Mouse (Mus musculus) lung, postnatal 0 days (tissue): Measurements from ENCODE around the gene Nabp2. TPM values are rescaled to one million over a fixed set of nuclear protein-coding genes. Genes with fewer than 3 reads are reported as not detected.

Source experiments
- ATAC-seq: fragments of 200-750 bp; cut with Nextera tagmentation; 2 replicates; pipeline ENCODE4 v1.8.0; 2017; ENCODE audit warnings: moderate library complexity
- DNase-seq: peaks from one replicate; pipeline ENCODE4 v3.0.0-alpha.2; 2016; ENCODE audit warnings: low spot score
- H3K27ac ChIP-seq: fragments of 300-500 bp; sonication (generic); 2 replicates; pipeline ENCODE4 v1.5.1; 2014; ENCODE audit warnings: antibody characterized with exemption, mild to moderate bottlenecking, low read length, mixed read lengths
- H3K27me3 ChIP-seq: fragments of 300-500 bp; sonication (generic); replicated peaks from 2 replicates; pipeline ENCODE4 v1.6.1; 2014; ENCODE audit warnings: low read length, mixed read lengths; ENCODE audit not compliant: insufficient read depth
- H3K36me3 ChIP-seq: fragments of 300-500 bp; sonication (generic); 2 replicates; pipeline ENCODE4 v1.6.1; 2014; ENCODE audit warnings: low read length, mixed read lengths; ENCODE audit not compliant: insufficient read depth
- H3K4me1 ChIP-seq: fragments of 300-500 bp; sonication (generic); 2 replicates; pipeline ENCODE4 v1.6.1; 2014; ENCODE audit warnings: antibody characterized with exemption, low read depth, low read length, mixed read lengths; ENCODE audit not compliant: insufficient read depth
- H3K4me2 ChIP-seq: fragments of 300-500 bp; sonication (generic); replicated peaks from 2 replicates; pipeline ENCODE4 v1.6.1; 2014; ENCODE audit warnings: low read depth, mild to moderate bottlenecking, low read length, moderate library complexity, mixed read lengths
- H3K4me3 ChIP-seq: fragments of 300-500 bp; sonication (generic); 2 replicates; pipeline ENCODE4 v1.5.1; 2014; ENCODE audit warnings: low read depth, low read length
- H3K9ac ChIP-seq: fragments of 300-500 bp; sonication (generic); replicated peaks from 2 replicates; pipeline ENCODE4 v1.6.1; 2014; ENCODE audit warnings: low read depth, mild to moderate bottlenecking
- H3K9me3 ChIP-seq: fragments of 300-500 bp; sonication (generic); 2 replicates; pipeline ENCODE4 v1.6.1; 2016; ENCODE audit warnings: low read length, mixed read lengths
- CTCF ChIP-seq: IDR thresholded peaks from 2 replicates; pipeline ENCODE4 v1.5.1; 2016; ENCODE audit warnings: antibody characterized with exemption, mild to moderate bottlenecking
- EP300 ChIP-seq: IDR thresholded peaks from 2 replicates; pipeline ENCODE4 v1.6.1; 2016; ENCODE audit warnings: antibody characterized with exemption, mild to moderate bottlenecking, control low read depth
- WGBS: fragments of 180-500 bp; shearing (Covaris S2); extraction: QIAGEN DNeasy Blood & Tissue Kit; methylation state at CpG from one replicate; pipeline ENCODE4 v1.1.7; 2014; 5-methylcytosine and 5-hydroxymethylcytosine counted together
- polyA plus RNA-seq: library from polyadenylated mRNA; unstranded; fragments of >200 nt; fragmentation: Nextera tagmentation; extraction: Ambion mirVana; gene quantifications from 2 replicates; pipeline ENCODE4 v1.2.1, GENCODE M21; 2015

The Nabp2 gene
- polyA plus RNA-seq, 1 experiment from 2014 or later, result 54.7 TPM

- no peak overlapping the region for H3K9ac ChIP-seq
- H3K4me3 ChIP-seq, result no peak overlapping the region
- no peak overlapping the region for H3K27ac ChIP-seq
- DNase-seq (no peak), ATAC-seq (no peak)
- peaks cover 25% of the 10 kb centered on the region; the same call in 1 of the 2 replicates for H3K36me3 ChIP-seq
- TF ChIP-seq CTCF (no peak), EP300 (no peak)
- 50% methylated on average over 10 of the region's 10 CpGs for WGBS
- no peaks in the 10 kb centered on the region; the same call in 1 of the 2 replicates for H3K4me1 ChIP-seq
- H3K4me2 ChIP-seq, result no peak overlapping the region
- no peaks in the 10 kb centered on the region for H3K27me3 ChIP-seq
- H3K9me3 ChIP-seq, result no peaks in the 10 kb centered on the region
Measured at GRCm38 (mm10) chr10:128434681-128435080, 23.4 kb upstream of the Nabp2 start.

- TF ChIP-seq EP300 (no peak), CTCF (no peak)
- Histone ChIP-seq H3K9me3 (no peaks in the 10 kb centered on the region), H3K4me2 (no peak overlapping the region), H3K9ac (no peak overlapping the region), H3K27ac (no peak overlapping the region), H3K4me1 (no peaks in the 10 kb centered on the region; the same call in 1 of the 2 replicates), H3K27me3 (no peaks in the 10 kb centered on the region), H3K4me3 (no peak overlapping the region), H3K36me3 (peaks cover 28% of the 10 kb centered on the region; the same call in 1 of the 2 replicates)
- ATAC-seq, result no peak
- WGBS, result 98% methylated on average over 2 of the region's 2 CpGs
- DNase-seq, result no peak
Measured at GRCm38 (mm10) chr10:128433417-128433816, 22.1 kb upstream of the Nabp2 start.

- peaks cover 16% of the 10 kb centered on the region; the same call in 1 of the 2 replicates for H3K36me3 ChIP-seq
- no peaks in the 10 kb centered on the region for H3K4me1 ChIP-seq
- H3K27me3 ChIP-seq, result no peaks in the 10 kb centered on the region
- TF ChIP-seq CTCF (no peak), EP300 (no peak)
- H3K9me3 ChIP-seq, result no peaks in the 10 kb centered on the region
- no peak overlapping the region for H3K4me3 ChIP-seq
- no peak overlapping the region for H3K4me2 ChIP-seq
- H3K27ac ChIP-seq, result no peak overlapping the region
- no peak for DNase-seq
- no peak for ATAC-seq
- no peak overlapping the region for H3K9ac ChIP-seq
- WGBS, result 80% methylated on average over 4 of the region's 4 CpGs
Measured at GRCm38 (mm10) chr10:128429454-128429853, 18.2 kb upstream of the Nabp2 start.

GRCm38 (mm10) chr10:128429052-128429451, 17.8 kb upstream of the Nabp2 start:
- H3K4me3 ChIP-seq, result no peak overlapping the region
- H3K27me3 ChIP-seq, result no peaks in the 10 kb centered on the region
- DNase-seq, result no peak
- ATAC-seq, result no peak
- H3K27ac ChIP-seq, result no peak overlapping the region
- no peak overlapping the region for H3K9ac ChIP-seq
- no peak for TF ChIP-seq CTCF
- no peak for TF ChIP-seq EP300
- no peak overlapping the region for H3K4me2 ChIP-seq
- peaks cover 16% of the 10 kb centered on the region; the same call in 1 of the 2 replicates for H3K36me3 ChIP-seq
- no peaks in the 10 kb centered on the region for H3K4me1 ChIP-seq
- no peaks in the 10 kb centered on the region for H3K9me3 ChIP-seq
- 85% methylated on average over 5 of the region's 5 CpGs for WGBS

- TF ChIP-seq CTCF, result no peak
- no peak for TF ChIP-seq EP300
- H3K27me3 ChIP-seq, result no peaks in the 10 kb centered on the region
- no peak overlapping the region for H3K27ac ChIP-seq
- DNase-seq (peak; percentile 56), ATAC-seq (peak; percentile 68)
- H3K4me2 ChIP-seq, result no peak overlapping the region
- no peak overlapping the region for H3K9ac ChIP-seq
- WGBS, result 58% methylated on average over 3 of the region's 3 CpGs
- no peaks in the 10 kb centered on the region for H3K9me3 ChIP-seq
- no peaks in the 10 kb centered on the region for H3K4me1 ChIP-seq
- peaks cover 11% of the 10 kb centered on the region; the same call in 1 of the 2 replicates for H3K36me3 ChIP-seq
- H3K4me3 ChIP-seq, result no peak overlapping the region
Measured at GRCm38 (mm10) chr10:128425260-128425659, 14.0 kb upstream of the Nabp2 start.

- ATAC-seq (no peak), DNase-seq (no peak)
- Histone ChIP-seq H3K4me3 (no peak overlapping the region), H3K27ac (no peak overlapping the region), H3K4me2 (no peak overlapping the region), H3K9ac (no peak overlapping the region), H3K36me3 (peaks cover 5% of the 10 kb centered on the region; the same call in 1 of the 2 replicates), H3K4me1 (no peaks in the 10 kb centered on the region), H3K27me3 (no peaks in the 10 kb centered on the region), H3K9me3 (no peaks in the 10 kb centered on the region)
- WGBS, result 28% methylated on average over 7 of the region's 7 CpGs
- TF ChIP-seq CTCF, result no peak
- no peak for TF ChIP-seq EP300
Measured at GRCm38 (mm10) chr10:128424604-128425003, 13.3 kb upstream of the Nabp2 start.

- no peaks in the 10 kb centered on the region; the same call in 1 of the 2 replicates for H3K36me3 ChIP-seq
- H3K9ac ChIP-seq, result no peak overlapping the region
- H3K9me3 ChIP-seq, result no peaks in the 10 kb centered on the region
- H3K4me3 ChIP-seq, result no peak overlapping the region
- H3K27me3 ChIP-seq, result no peaks in the 10 kb centered on the region
- DNase-seq (no peak), ATAC-seq (no peak)
- 67% methylated on average over 5 of the region's 5 CpGs for WGBS
- no peak overlapping the region for H3K27ac ChIP-seq
- no peak for TF ChIP-seq EP300
- no peaks in the 10 kb centered on the region for H3K4me1 ChIP-seq
- H3K4me2 ChIP-seq, result no peak overlapping the region
Measured at GRCm38 (mm10) chr10:128422426-128422825, 11.1 kb upstream of the Nabp2 start.
